Mouse (Mus musculus): ENCODE measurements around the gene D430041D05Rik. TPM values are rescaled to one million over a fixed set of nuclear protein-coding genes. Genes with fewer than 3 reads are reported as not detected.

The D430041D05Rik gene
- polyA plus RNA-seq, 1 experiment, result not detected

DNA sequence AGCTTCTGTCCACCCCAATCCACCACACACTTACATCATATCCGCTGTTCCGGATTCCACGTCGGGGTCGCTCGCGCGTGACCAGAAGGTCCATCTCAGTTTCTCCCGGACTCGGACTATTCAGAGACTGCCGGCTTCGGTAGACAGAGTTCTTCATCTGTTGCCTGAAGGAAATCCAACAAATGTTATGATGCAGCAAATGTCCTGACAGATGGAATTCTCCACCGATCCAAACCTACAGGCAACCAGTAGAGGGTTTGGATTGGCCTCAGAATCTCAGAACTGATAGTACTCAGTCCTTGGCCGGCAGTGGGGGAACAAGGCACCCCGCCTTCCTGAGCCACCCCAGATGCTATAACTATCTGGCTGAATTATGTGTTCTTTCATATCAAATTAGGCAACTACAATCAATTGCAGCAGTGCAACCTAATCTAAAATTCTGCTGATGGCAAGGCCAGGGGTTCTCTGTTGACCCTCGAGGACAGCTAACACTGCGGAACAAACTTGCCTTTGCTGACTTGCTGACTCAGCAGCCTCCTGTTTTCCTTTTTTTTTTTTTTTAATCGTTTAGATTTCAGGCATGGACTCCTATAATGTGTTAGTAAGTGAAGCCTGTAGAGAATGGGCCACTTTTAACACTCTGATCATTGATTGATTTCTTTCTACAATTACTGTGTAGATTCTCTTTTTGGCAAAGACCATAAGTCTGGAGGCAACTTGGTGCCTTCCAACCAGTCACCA lies 218.2 kb downstream of the D430041D05Rik start:
- Histone ChIP-seq H3K27ac (ENCODE audit: insufficient read depth, low read depth, low read length) (no peak overlapping the region), H3K4me1 (ENCODE audit: control insufficient read depth, insufficient read depth, low read length) (no peaks in the 10 kb centered on the region), H3K4me3 (ENCODE audit: insufficient read depth, low read length) (no peak overlapping the region)
- no peak for TF ChIP-seq CTCF (IDR thresholded peaks at IDR 0.05; ENCODE audit: low read depth, low read length)
- no peak for TF ChIP-seq POLR2A (IDR thresholded peaks at IDR 0.05; ENCODE audit: borderline replicate concordance, low read depth, low read length)

DNA sequence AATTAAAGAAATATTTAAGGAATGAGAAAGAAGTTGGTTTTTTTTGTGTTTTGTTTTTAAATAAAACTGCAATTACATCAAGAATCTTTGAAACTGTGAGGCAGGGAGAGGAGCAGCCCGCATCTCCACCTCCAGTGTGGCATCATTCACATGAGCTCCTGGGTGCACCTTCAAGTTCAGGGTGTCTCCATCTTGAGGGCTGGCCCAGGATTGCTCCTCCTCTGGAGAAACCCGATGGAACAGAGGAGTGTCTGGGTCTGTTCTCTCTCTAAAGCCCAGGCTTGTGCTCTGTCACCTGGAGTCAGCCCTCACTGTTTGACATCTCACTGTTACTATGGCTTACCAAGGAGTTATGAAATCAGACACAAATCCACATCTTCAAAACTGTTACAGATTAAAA lies 219.1 kb downstream of the D430041D05Rik start:
- no peak for TF ChIP-seq CTCF (IDR thresholded peaks at IDR 0.05; ENCODE audit: low read depth, low read length)
- no peak for TF ChIP-seq POLR2A (IDR thresholded peaks at IDR 0.05; ENCODE audit: borderline replicate concordance, low read depth, low read length)
- Histone ChIP-seq H3K27ac (ENCODE audit: insufficient read depth, low read depth, low read length) (no peak overlapping the region), H3K4me1 (ENCODE audit: control insufficient read depth, insufficient read depth, low read length) (no peaks in the 10 kb centered on the region), H3K4me3 (ENCODE audit: insufficient read depth, low read length) (no peak overlapping the region)

DNA sequence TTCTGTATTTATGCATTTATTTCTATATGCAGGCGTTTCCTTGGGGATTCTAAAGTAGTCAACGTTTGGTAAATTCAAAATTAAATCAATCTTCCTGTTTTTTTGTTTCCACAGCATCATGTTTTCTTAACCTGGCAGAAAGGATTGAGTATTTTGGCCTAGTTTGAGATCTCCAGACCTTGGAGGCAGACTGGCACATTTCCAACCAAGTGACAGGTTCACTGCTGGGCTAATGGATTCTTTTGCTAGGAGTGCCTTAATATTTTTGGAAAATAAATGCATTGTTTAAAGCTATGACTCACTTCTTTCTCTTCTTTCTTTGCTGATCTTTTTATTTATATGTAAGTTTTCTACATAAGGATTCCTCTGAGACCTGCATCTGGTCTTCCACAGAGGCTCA lies 222.0 kb downstream of the D430041D05Rik start:
- H3K4me3 ChIP-seq (ENCODE audit: insufficient read depth, low read length), result no peak overlapping the region
- no peak overlapping the region for H3K27ac ChIP-seq (ENCODE audit: insufficient read depth, low read depth, low read length)
- H3K4me1 ChIP-seq (ENCODE audit: control insufficient read depth, insufficient read depth, low read length), result no peaks in the 10 kb centered on the region
- no peak for TF ChIP-seq CTCF (IDR thresholded peaks at IDR 0.05; ENCODE audit: low read depth, low read length)
- no peak for TF ChIP-seq POLR2A (IDR thresholded peaks at IDR 0.05; ENCODE audit: borderline replicate concordance, low read depth, low read length)

DNA sequence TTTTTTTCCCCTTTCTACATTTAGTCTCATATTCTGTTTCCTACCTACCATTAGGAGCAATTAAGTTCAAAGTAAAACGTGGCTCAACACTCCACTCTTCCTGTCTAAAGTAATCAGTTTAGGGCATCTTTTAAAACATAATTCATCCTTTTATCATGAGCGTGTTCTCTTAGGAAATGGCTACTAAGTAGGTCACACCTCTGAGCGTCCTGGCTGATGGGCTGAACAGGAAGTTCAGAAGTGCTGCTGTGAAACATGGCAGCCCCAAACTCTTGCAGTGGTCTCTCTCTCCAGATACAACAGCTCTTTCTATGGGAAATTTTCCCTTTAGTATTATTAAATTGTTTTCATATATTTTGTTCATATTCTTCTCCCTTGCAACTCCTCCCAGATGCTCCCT lies 223.7 kb downstream of the D430041D05Rik start:
- no peak overlapping the region for H3K4me3 ChIP-seq (ENCODE audit: insufficient read depth, low read length)
- no peak overlapping the region for H3K27ac ChIP-seq (ENCODE audit: insufficient read depth, low read depth, low read length)
- H3K4me1 ChIP-seq (ENCODE audit: control insufficient read depth, insufficient read depth, low read length), result no peaks in the 10 kb centered on the region
- TF ChIP-seq CTCF (IDR thresholded peaks at IDR 0.05; ENCODE audit: low read depth, low read length) (no peak), POLR2A (IDR thresholded peaks at IDR 0.05; ENCODE audit: borderline replicate concordance, low read depth, low read length) (no peak)

DNA sequence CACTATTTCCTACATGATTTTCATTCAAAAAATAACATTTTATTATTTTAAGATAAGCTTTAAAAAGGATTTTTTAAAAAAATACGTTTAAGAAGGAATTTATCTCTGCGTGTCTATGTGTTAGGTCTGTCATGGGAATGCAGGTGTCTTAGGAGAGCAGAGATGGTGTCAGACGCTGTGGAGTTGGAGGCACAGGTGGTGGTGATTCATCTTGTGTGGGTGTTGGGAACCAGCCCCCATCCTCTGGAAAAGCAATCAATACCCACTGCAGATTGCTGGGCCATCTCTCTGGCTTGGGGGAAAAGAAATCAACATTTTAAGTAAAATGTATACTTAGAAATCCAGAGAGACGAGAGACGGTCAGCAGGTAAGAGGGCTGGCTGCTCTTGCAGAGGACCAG lies 225.2 kb downstream of the D430041D05Rik start:
- no peak overlapping the region for H3K27ac ChIP-seq (ENCODE audit: insufficient read depth, low read depth, low read length)
- H3K4me3 ChIP-seq (ENCODE audit: insufficient read depth, low read length), result no peak overlapping the region
- no peaks in the 10 kb centered on the region for H3K4me1 ChIP-seq (ENCODE audit: control insufficient read depth, insufficient read depth, low read length)
- TF ChIP-seq CTCF (IDR thresholded peaks at IDR 0.05; ENCODE audit: low read depth, low read length), result no peak

DNA sequence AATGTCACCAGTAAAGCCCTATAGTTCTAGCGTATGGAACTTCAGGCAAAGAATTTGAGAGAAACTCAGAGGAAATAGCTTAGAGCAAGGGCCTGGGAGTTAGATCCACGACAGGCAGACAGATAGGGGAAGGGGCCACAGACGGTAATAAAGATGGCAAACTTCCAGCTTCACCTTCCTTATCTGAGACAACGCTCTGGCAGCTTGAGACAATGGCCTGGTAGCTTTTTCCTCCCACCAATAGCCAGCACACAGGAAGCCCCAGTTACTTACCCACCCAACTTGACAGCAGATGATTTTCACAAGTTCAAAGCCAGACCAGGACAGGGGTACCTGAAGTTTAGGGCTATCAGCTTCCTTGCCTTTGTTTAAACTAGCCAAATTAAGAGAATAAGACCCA lies 226.5 kb downstream of the D430041D05Rik start:
- TF ChIP-seq CTCF (IDR thresholded peaks at IDR 0.05; ENCODE audit: low read depth, low read length), result no peak
- no peak for TF ChIP-seq POLR2A (IDR thresholded peaks at IDR 0.05; ENCODE audit: borderline replicate concordance, low read depth, low read length)
- no peak overlapping the region for H3K27ac ChIP-seq (ENCODE audit: insufficient read depth, low read depth, low read length)
- H3K4me1 ChIP-seq (ENCODE audit: control insufficient read depth, insufficient read depth, low read length), result no peaks in the 10 kb centered on the region

DNA sequence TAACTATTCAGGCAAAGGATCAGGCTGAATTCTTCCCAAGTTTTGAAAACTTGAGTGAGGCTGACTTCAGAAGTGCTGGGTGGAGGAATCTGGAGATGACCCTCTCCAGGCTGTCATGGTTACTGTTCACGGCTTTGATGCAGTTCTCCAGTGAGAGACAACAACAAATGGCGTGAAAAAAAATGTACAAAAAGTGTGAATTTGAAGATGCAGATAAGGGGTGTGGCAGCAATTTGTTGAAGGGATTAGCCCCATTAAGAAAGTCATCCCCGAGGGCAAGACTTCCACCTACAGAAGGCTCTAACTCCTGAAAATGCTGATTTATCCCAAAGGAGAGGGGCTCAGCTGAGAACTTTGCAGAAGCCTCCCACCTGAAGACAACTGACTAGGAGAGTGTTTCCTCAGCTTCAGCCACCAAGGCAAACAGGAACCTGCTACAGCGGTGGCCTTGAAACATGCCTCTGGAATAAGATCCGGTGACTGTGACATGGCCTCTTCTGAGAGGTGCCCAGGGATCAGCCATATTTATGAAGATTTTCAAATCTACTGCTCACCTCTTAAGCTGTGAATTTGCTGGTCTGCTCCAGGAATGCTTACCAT lies 227.5 kb downstream of the D430041D05Rik start:
- H3K27ac ChIP-seq (ENCODE audit: insufficient read depth, low read depth, low read length), result no peak overlapping the region

More for the DNA sequence above, 226.5 kb downstream of the D430041D05Rik start:
- H3K4me3 ChIP-seq (ENCODE audit: insufficient read depth, low read length), result no peak overlapping the region

DNA sequence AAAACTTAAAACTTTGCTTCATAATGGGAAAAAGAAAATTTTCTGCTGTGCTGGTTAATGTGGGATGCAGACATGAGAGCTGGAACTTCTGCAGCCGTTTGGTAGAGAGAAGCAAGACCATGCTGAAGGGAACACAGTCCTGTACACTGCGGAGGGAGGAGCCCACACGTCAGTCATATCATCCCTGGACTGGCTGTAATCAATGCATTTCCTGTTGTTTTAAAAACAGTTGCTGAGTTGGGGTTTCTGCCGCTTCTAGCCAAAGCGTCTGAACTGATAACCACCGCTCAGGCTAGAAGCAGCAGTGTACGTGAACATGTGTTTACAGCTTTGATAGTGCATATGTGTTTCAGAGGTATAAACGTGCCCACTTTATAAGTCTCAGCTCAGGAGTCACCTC lies 231.2 kb downstream of the D430041D05Rik start:
- Histone ChIP-seq H3K4me3 (ENCODE audit: insufficient read depth, low read length) (no peak overlapping the region), H3K4me1 (ENCODE audit: control insufficient read depth, insufficient read depth, low read length) (peaks cover 6% of the 10 kb centered on the region; the same call in 1 of the 2 replicates), H3K27ac (ENCODE audit: insufficient read depth, low read depth, low read length) (no peak overlapping the region)
- no peak for TF ChIP-seq CTCF (IDR thresholded peaks at IDR 0.05; ENCODE audit: low read depth, low read length)
- TF ChIP-seq POLR2A (IDR thresholded peaks at IDR 0.05; ENCODE audit: borderline replicate concordance, low read depth, low read length), result no peak

More for the DNA sequence above, 227.5 kb downstream of the D430041D05Rik start:
- no peak for TF ChIP-seq POLR2A (IDR thresholded peaks at IDR 0.05; ENCODE audit: borderline replicate concordance, low read depth, low read length)
- TF ChIP-seq CTCF (IDR thresholded peaks at IDR 0.05; ENCODE audit: low read depth, low read length), result no peak
- Histone ChIP-seq H3K4me1 (ENCODE audit: control insufficient read depth, insufficient read depth, low read length) (no peaks in the 10 kb centered on the region), H3K4me3 (ENCODE audit: insufficient read depth, low read length) (no peak overlapping the region)

DNA sequence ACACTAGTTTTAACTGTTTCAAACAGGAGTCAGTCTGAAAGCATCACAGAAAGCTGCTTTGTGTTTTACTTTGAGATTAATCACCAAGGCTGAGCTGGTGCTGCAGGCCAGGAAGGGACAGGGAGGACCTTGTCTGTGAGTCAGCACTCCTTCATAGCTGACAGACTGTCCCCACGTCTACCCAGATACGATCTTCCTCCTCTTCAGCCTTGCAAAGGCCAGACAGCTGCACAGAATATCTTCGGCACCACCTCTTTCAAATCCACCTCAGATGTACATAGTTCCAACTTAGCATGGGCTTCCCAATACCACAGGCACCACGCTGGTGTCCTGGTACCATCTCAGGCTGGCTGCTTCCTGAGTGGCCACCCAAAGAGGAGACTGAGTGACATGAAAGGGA lies 232.6 kb downstream of the D430041D05Rik start:
- peaks cover 6% of the 10 kb centered on the region; the same call in 1 of the 2 replicates for H3K4me1 ChIP-seq (ENCODE audit: control insufficient read depth, insufficient read depth, low read length)
- no peak overlapping the region for H3K27ac ChIP-seq (ENCODE audit: insufficient read depth, low read depth, low read length)
- no peak overlapping the region for H3K4me3 ChIP-seq (ENCODE audit: insufficient read depth, low read length)
- TF ChIP-seq POLR2A (IDR thresholded peaks at IDR 0.05; ENCODE audit: borderline replicate concordance, low read depth, low read length), result no peak

DNA sequence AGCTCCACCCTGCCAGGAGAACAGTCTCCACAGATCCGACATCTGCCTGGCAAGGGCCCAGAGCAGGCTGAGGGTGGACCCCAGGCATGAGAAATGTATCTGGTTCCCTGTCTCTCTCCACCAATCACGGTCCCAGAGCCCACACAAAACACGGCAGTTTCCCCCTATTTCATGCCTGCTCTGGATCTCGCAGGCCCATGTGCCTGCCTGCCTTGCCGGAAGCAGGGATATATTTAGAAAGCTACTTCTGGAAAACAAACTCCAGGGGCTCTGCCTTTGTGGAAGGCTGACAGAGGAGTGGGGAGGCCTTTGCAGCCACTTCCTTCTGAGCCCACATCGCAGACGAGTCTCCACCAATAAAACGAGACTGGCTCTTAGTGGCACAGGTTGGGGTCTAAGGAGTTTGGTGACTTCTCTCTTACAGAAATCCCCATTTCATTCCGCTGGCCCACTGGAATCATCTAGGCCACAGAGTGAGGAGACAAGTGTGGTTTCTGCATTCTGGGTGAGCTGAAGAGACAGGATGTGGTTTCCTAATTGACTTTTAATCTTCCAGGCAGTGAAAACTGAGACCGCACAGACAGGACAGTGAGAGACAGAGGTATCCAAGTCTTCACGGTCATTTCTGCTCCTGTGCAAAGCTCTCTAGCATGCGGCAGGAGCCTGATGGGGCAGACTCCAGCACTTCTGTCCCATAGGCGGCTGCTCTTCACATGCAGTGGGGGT lies 233.7 kb downstream of the D430041D05Rik start:
- H3K4me3 ChIP-seq (ENCODE audit: insufficient read depth, low read length), result no peak overlapping the region
- peaks cover 6% of the 10 kb centered on the region; the same call in 1 of the 2 replicates for H3K4me1 ChIP-seq (ENCODE audit: control insufficient read depth, insufficient read depth, low read length)
- no peak overlapping the region for H3K27ac ChIP-seq (ENCODE audit: insufficient read depth, low read depth, low read length)
- TF ChIP-seq CTCF (IDR thresholded peaks at IDR 0.05; ENCODE audit: low read depth, low read length), result no peak
